Mouse (Mus musculus) heart, embryonic 14.5 days (tissue): ENCODE measurements around the gene Mapk13. TPM values are rescaled to one million over a fixed set of nuclear protein-coding genes. Genes with fewer than 3 reads are reported as not detected.
A peak's percentile ranks its signal among the peaks of the same experiment; 100 is the strongest.
"Not testable (repeated sequence)": the region's sequence is repeated elsewhere in the genome, so short reads cannot be mapped to it uniquely, and the experiment has no call there.

Experiments used
- ATAC-seq: fragments of 200-750 bp; cut with Nextera tagmentation; 2 replicates; pipeline ENCODE4 v1.8.0; 2017; ENCODE audit warnings: low read depth, moderate TSS enrichment; ENCODE audit not compliant: insufficient number of reproducible peaks, insufficient read depth, low FRiP score
- H3K27ac ChIP-seq, 2 experiments: fragments of 200-500 bp in 1 of 2; fragments of 300-500 bp in 1 of 2; sonication (generic) in 1 of 2; replicated peaks in 1 of 2; 2 replicates each; pipeline ENCODE4 v1.5.1; 2012 to 2014; ENCODE audit warnings: low read depth in 2 of 2, low read length in 2 of 2, control low read depth in 1 of 2, mild to moderate bottlenecking in 1 of 2, mixed read lengths in 1 of 2; ENCODE audit not compliant: control insufficient read depth in 1 of 2, insufficient read depth in 1 of 2
- H3K27me3 ChIP-seq: fragments of 300-500 bp; sonication (generic); 2 replicates; pipeline ENCODE4 v1.6.1; 2014; ENCODE audit warnings: mild to moderate bottlenecking, low read length, control low read depth; ENCODE audit not compliant: control insufficient read depth, insufficient read depth
- H3K36me3 ChIP-seq: fragments of 300-500 bp; sonication (generic); 2 replicates; pipeline ENCODE4 v1.6.1; 2014; ENCODE audit warnings: mild to moderate bottlenecking, control low read depth, low read length, mixed read lengths; ENCODE audit not compliant: control insufficient read depth, insufficient read depth
- H3K4me1 ChIP-seq, 2 experiments: fragments of 200-500 bp in 1 of 2; fragments of 300-500 bp in 1 of 2; sonication (generic) in 1 of 2; 2 replicates each; pipeline ENCODE4 v1.6.1; 2012 to 2014; ENCODE audit warnings: low read length in 2 of 2, control low read depth in 1 of 2, mixed read lengths in 1 of 2; ENCODE audit not compliant: control insufficient read depth in 2 of 2, insufficient read depth in 2 of 2
- H3K4me2 ChIP-seq: fragments of 300-500 bp; sonication (generic); 2 replicates; pipeline ENCODE4 v1.6.1; 2014; ENCODE audit warnings: mild to moderate bottlenecking, low read length
- H3K4me3 ChIP-seq, 2 experiments: fragments of 200-500 bp in 1 of 2; fragments of 300-500 bp in 1 of 2; sonication (generic) in 1 of 2; 2 replicates each; pipeline ENCODE4 v1.5.1; 2012 to 2014; ENCODE audit warnings: low read length in 2 of 2, mild to moderate bottlenecking in 2 of 2, control low read depth in 1 of 2, low read depth in 1 of 2, moderate library complexity in 1 of 2; ENCODE audit not compliant: control insufficient read depth in 1 of 2, insufficient read depth in 1 of 2
- H3K9ac ChIP-seq: fragments of 300-500 bp; sonication (generic); 2 replicates; pipeline ENCODE4 v1.6.1; 2014; ENCODE audit warnings: mild to moderate bottlenecking, low read length
- H3K9me3 ChIP-seq: fragments of 300-500 bp; sonication (generic); 2 replicates; pipeline ENCODE4 v1.6.1; 2016; ENCODE audit warnings: low read length, control low read depth; ENCODE audit not compliant: control insufficient read depth
- WGBS: fragments of 180-500 bp; shearing (Covaris S2); extraction: QIAGEN DNeasy Blood & Tissue Kit; methylation state at CpG from one replicate; pipeline ENCODE4 v1.1.7; 2014; 5-methylcytosine and 5-hydroxymethylcytosine counted together
- polyA plus RNA-seq: library from polyadenylated mRNA; unstranded; fragments of >200 nt; fragmentation: Nextera tagmentation; extraction: Ambion mirVana; gene quantifications from 2 replicates; pipeline ENCODE4 v1.2.1, GENCODE M21; 2014

Gene Mapk13
- polyA plus RNA-seq, 1 experiment from 2014 or later: 2.5 TPM

- Histone ChIP-seq H3K27ac (peak overlapping the region; percentile 41 to 73), H3K4me1 (peaks cover 13 to 18% of the 10 kb centered on the region in 2 experiments), H3K4me3 (no peak overlapping the region), H3K27me3 (no peaks in the 10 kb centered on the region), H3K9ac (peak overlapping the region; percentile 16; the same call in 1 of the 2 replicates), H3K9me3 (no peaks in the 10 kb centered on the region), H3K36me3 (peaks cover 84% of the 10 kb centered on the region), H3K4me2 (no peak overlapping the region)
- ATAC-seq: peak; percentile 71
- WGBS: 20% methylated on average over 10 of the region's 10 CpGs
Measured at GRCm38 (mm10) chr17:28815384-28816004, 46.4 kb downstream of the Mapk13 start.

GRCm38 (mm10) chr17:28816326-28816725, 47.2 kb downstream of the Mapk13 start:
- Histone ChIP-seq H3K36me3 (peaks cover 85% of the 10 kb centered on the region), H3K27ac (peak overlapping the region; percentile 41 to 73; a peak in 2 of 4 replicates), H3K4me1 (peaks cover 13 to 18% of the 10 kb centered on the region in 2 experiments)
- not testable (repeated sequence) for H3K9me3 ChIP-seq, H3K9ac ChIP-seq, H3K4me3 ChIP-seq, H3K27me3 ChIP-seq, ATAC-seq, H3K4me2 ChIP-seq
- 94% methylated on average over 10 of the region's 10 CpGs for WGBS

- Histone ChIP-seq H3K27ac (no peak overlapping the region), H3K4me1 (peaks cover 13 to 18% of the 10 kb centered on the region in 2 experiments), H3K36me3 (peaks cover 86% of the 10 kb centered on the region), H3K4me2 (no peak overlapping the region), H3K4me3 (no peak overlapping the region), H3K9ac (no peak overlapping the region), H3K9me3 (no peaks in the 10 kb centered on the region), H3K27me3 (no peaks in the 10 kb centered on the region)
- ATAC-seq: no peak
- 92% methylated on average over 25 of the region's 25 CpGs for WGBS
Measured at GRCm38 (mm10) chr17:28816875-28817811, 48.0 kb downstream of the Mapk13 start.

GRCm38 (mm10) chr17:28820189-28820588, 51.1 kb downstream of the Mapk13 start:
- ATAC-seq: no peak
- Histone ChIP-seq H3K27me3 (no peaks in the 10 kb centered on the region), H3K27ac (no peak overlapping the region), H3K36me3 (peaks cover 86% of the 10 kb centered on the region), H3K9ac (no peak overlapping the region), H3K4me2 (no peak overlapping the region), H3K4me1 (peaks cover 5 to 17% of the 10 kb centered on the region in 2 experiments), H3K9me3 (no peaks in the 10 kb centered on the region), H3K4me3 (no peak overlapping the region)
- WGBS: 84% methylated on average over 2 of the region's 2 CpGs

GRCm38 (mm10) chr17:28823004-28823745, 54.1 kb downstream of the Mapk13 start:
- H3K9me3 ChIP-seq: no peaks in the 10 kb centered on the region
- H3K4me1 ChIP-seq: peaks cover 6 to 16% of the 10 kb centered on the region in 2 experiments
- no peak overlapping the region for H3K4me3 ChIP-seq
- no peaks in the 10 kb centered on the region for H3K27me3 ChIP-seq
- no peak for ATAC-seq
- no peak overlapping the region for H3K4me2 ChIP-seq
- peaks cover 98% of the 10 kb centered on the region for H3K36me3 ChIP-seq
- H3K9ac ChIP-seq: no peak overlapping the region
- WGBS: 87% methylated on average over 13 of the region's 13 CpGs
- no peak overlapping the region for H3K27ac ChIP-seq

DNA sequence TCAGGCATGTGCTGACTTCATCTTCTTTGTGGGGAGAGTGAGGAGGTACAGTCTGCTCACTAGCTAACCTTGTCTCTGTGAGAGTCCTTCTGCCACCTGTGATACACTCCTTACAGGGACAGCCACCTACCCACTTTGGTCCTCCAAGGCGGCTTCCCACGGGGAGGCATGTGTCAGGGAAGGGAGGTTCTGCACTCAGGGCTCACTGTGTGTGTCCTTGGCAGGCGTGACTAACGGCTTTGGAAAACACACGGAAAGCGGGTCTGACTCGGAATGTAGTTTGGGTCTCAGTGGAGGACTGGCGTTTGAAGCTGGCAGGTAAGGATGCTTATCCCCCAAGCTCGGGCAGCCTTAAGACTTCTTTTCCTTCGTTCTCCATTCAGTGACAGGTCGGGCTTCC, 54.7 kb downstream of the Mapk13 start:
- H3K9ac ChIP-seq: no peak overlapping the region
- H3K4me3 ChIP-seq: no peak overlapping the region

GRCm38 (mm10) chr17:28824896-28825295, 55.8 kb downstream of the Mapk13 start:
- Histone ChIP-seq H3K4me3 (no peak overlapping the region), H3K9me3 (no peaks in the 10 kb centered on the region), H3K4me2 (no peak overlapping the region), H3K36me3 (peaks cover 99% of the 10 kb centered on the region), H3K9ac (peak overlapping the region; percentile 44; the same call in 1 of the 2 replicates), H3K4me1 (peaks cover 6 to 16% of the 10 kb centered on the region in 2 experiments), H3K27ac (peak overlapping the region; percentile 50 to 76), H3K27me3 (no peaks in the 10 kb centered on the region)
- WGBS: 67% methylated on average over 6 of the region's 6 CpGs
- ATAC-seq: no peak

More for the DNA sequence above, 54.7 kb downstream of the Mapk13 start:
- Histone ChIP-seq H3K27ac (no peak overlapping the region), H3K9me3 (no peaks in the 10 kb centered on the region), H3K4me1 (peaks cover 6 to 16% of the 10 kb centered on the region in 2 experiments), H3K27me3 (no peaks in the 10 kb centered on the region), H3K36me3 (peaks cover 98% of the 10 kb centered on the region), H3K4me2 (no peak overlapping the region)
- WGBS: 84% methylated on average over 11 of the region's 11 CpGs
- ATAC-seq: no peak
